Mouse (Mus musculus) heart, postnatal 0 days (tissue): ENCODE measurements around the gene Ubl7.

Experiments
- CTCF ChIP-seq: IDR thresholded peaks from 2 replicates; pipeline ENCODE4 v1.5.1; 2016; ENCODE audit warnings: antibody characterized with exemption, control low read depth, low read depth
- EP300 ChIP-seq: IDR thresholded peaks from 2 replicates; pipeline ENCODE4 v1.6.1; 2016; ENCODE audit warnings: antibody characterized with exemption, low read depth

DNA sequence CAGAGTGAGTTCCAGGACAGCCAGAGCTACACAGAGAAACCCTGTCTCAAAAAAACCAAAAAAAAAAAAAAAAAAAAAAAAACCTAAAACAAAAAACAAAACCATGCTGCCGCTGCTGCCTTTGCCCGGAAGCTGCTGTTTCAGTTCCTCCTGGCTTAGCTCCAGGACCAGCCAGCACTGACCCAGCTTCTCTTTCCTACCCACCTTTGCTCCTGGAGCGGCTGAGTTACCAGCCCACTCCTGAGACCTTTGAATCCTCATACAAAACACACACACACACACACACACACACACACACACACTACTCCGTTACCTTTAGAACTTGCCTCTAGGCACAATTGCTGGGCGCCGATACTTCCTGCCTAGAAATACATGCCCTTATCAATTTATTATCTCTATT lies 22.7 kb upstream of the Ubl7 start:
- TF ChIP-seq CTCF: no peak
- TF ChIP-seq EP300: no peak
